Mouse (Mus musculus): Measurements from ENCODE around the gene Pigr.

- no peak for TF ChIP-seq CTCF (IDR thresholded peaks at IDR 0.05; ENCODE audit: borderline replicate concordance, extremely low read depth, insufficient read depth, insufficient read length)
- TF ChIP-seq POLR2A (IDR thresholded peaks at IDR 0.05; ENCODE audit: borderline replicate concordance, extremely low read depth, insufficient read depth, insufficient read length, poor library complexity, severe bottlenecking), result no peak
Measured at GRCm38 (mm10) chr1:130844516-130844915, 18.0 kb downstream of the Pigr start.

All from brain, embryonic 14.5 days (tissue).